Mouse (Mus musculus): ENCODE measurements around the gene Cd19. TPM values are rescaled to one million over a fixed set of nuclear protein-coding genes. Genes with fewer than 3 reads are reported as not detected.
"Not testable (repeated sequence)": the region's sequence is repeated elsewhere in the genome, so short reads cannot be mapped to it uniquely, and the experiment has no call there.

Cd19 gene
- polyA plus RNA-seq, 1 experiment from 2014 or later, result 0.36 TPM

GRCm38 (mm10) chr7:126411061-126411460, 3.6 kb downstream of the Cd19 start:
- Histone ChIP-seq H3K9me3 (no peaks in the 10 kb centered on the region), H3K36me3 (no peaks in the 10 kb centered on the region), H3K9ac (no peak overlapping the region), H3K27me3 (replicated peaks) (peaks cover 5% of the 10 kb centered on the region; the same call in 1 of the 2 replicates), H3K27ac (no peak overlapping the region), H3K4me3 (replicated peaks) (no peak overlapping the region), H3K4me1 (no peaks in the 10 kb centered on the region), H3K4me2 (no peak overlapping the region)
- WGBS, result 86% methylated on average over 4 of the region's 4 CpGs
- no peak for ATAC-seq (ENCODE audit: insufficient read depth, low FRiP score, low read depth)

GRCm38 (mm10) chr7:126408686-126409085, 6.0 kb downstream of the Cd19 start:
- Histone ChIP-seq H3K4me1 (no peaks in the 10 kb centered on the region), H3K27me3 (replicated peaks) (peaks cover 5% of the 10 kb centered on the region; the same call in 1 of the 2 replicates), H3K9ac (no peak overlapping the region), H3K36me3 (no peaks in the 10 kb centered on the region), H3K27ac (no peak overlapping the region), H3K4me3 (replicated peaks) (no peak overlapping the region), H3K9me3 (no peaks in the 10 kb centered on the region), H3K4me2 (no peak overlapping the region)
- WGBS, result 71% methylated on average over 2 of the region's 2 CpGs
- no peak for ATAC-seq (ENCODE audit: insufficient read depth, low FRiP score, low read depth)

- not testable (repeated sequence) for H3K27ac ChIP-seq; H3K9me3 ChIP-seq; H3K4me3 ChIP-seq (replicated peaks); ATAC-seq (ENCODE audit: insufficient read depth, low FRiP score, low read depth); H3K27me3 ChIP-seq (replicated peaks); H3K4me2 ChIP-seq; H3K36me3 ChIP-seq; H3K9ac ChIP-seq; H3K4me1 ChIP-seq
- 78% methylated on average over 8 of the region's 8 CpGs for WGBS
These were observed 12.2 kb downstream of the Cd19 start for GRCm38 (mm10) chr7:126402518-126402917.

GRCm38 (mm10) chr7:126399548-126399947, 15.1 kb downstream of the Cd19 start:
- no peak overlapping the region for H3K4me2 ChIP-seq
- H3K4me3 ChIP-seq (replicated peaks), result no peak overlapping the region
- no peaks in the 10 kb centered on the region for H3K36me3 ChIP-seq
- no peak for ATAC-seq (ENCODE audit: insufficient read depth, low FRiP score, low read depth)
- H3K27ac ChIP-seq, result no peak overlapping the region
- 0 out of 2 replicates have a peak, but pooled peaks cover 2% of the 10 kb centered on the region for H3K4me1 ChIP-seq
- no peak overlapping the region for H3K9ac ChIP-seq
- H3K27me3 ChIP-seq (replicated peaks), result no peaks in the 10 kb centered on the region
- 5% methylated on average over 5 of the region's 5 CpGs for WGBS
- H3K9me3 ChIP-seq, result no peaks in the 10 kb centered on the region

GRCm38 (mm10) chr7:126397822-126398221, 16.9 kb downstream of the Cd19 start:
- Histone ChIP-seq H3K4me3 (replicated peaks) (no peak overlapping the region), H3K27ac (no peak overlapping the region), H3K4me2 (no peak overlapping the region), H3K36me3 (no peaks in the 10 kb centered on the region; the same call in 1 of the 2 replicates), H3K4me1 (0 out of 2 replicates have a peak, but pooled peaks cover 2% of the 10 kb centered on the region), H3K9me3 (no peaks in the 10 kb centered on the region), H3K9ac (no peak overlapping the region), H3K27me3 (replicated peaks) (no peaks in the 10 kb centered on the region)
- ATAC-seq (ENCODE audit: insufficient read depth, low FRiP score, low read depth), result no peak
- WGBS, result 90% methylated on average over 4 of the region's 4 CpGs

GRCm38 (mm10) chr7:126397221-126397620, 17.5 kb downstream of the Cd19 start:
- peak overlapping the region; percentile 23 for H3K4me2 ChIP-seq
- H3K4me3 ChIP-seq (replicated peaks), result no peak overlapping the region
- no peaks in the 10 kb centered on the region for H3K9me3 ChIP-seq
- H3K9ac ChIP-seq, result no peak overlapping the region
- H3K4me1 ChIP-seq, result 0 out of 2 replicates have a peak, but pooled peaks cover 2% of the 10 kb centered on the region
- 47% methylated on average over 6 of the region's 6 CpGs for WGBS
- no peaks in the 10 kb centered on the region; the same call in 1 of the 2 replicates for H3K36me3 ChIP-seq
- no peaks in the 10 kb centered on the region for H3K27me3 ChIP-seq (replicated peaks)
- H3K27ac ChIP-seq, result no peak overlapping the region
- ATAC-seq (ENCODE audit: insufficient read depth, low FRiP score, low read depth), result no peak

- Histone ChIP-seq H3K4me2 (peak within 1 kb of the TSS; percentile 91), H3K4me1 (0 out of 2 replicates have a peak, but pooled peaks cover 2% of the 10 kb centered on the region), H3K36me3 (no peaks in the 10 kb centered on the region; the same call in 1 of the 2 replicates), H3K4me3 (replicated peaks) (peak within 1 kb of the TSS; percentile 97), H3K9me3 (no peaks in the 10 kb centered on the region), H3K27me3 (replicated peaks) (no peaks in the 10 kb centered on the region), H3K27ac (peak within 1 kb of the TSS; percentile 57; the same call in 1 of the 2 replicates), H3K9ac (peak within 1 kb of the TSS; percentile 66)
- WGBS, result under 1% methylated on average over 59 of the region's 59 CpGs
- peak; percentile 100 for ATAC-seq (ENCODE audit: insufficient read depth, low FRiP score, low read depth)
These were observed 18.2 kb downstream of the Cd19 start, which contains the start of gene Nfatc2ip for GRCm38 (mm10) chr7:126396298-126397119. Gene Nfatc2ip (minus strand): TSS chr7:126396737.

- H3K4me2 ChIP-seq; H3K9ac ChIP-seq; H3K27ac ChIP-seq; H3K27me3 ChIP-seq (replicated peaks); ATAC-seq (ENCODE audit: insufficient read depth, low FRiP score, low read depth); H3K4me1 ChIP-seq; H3K9me3 ChIP-seq; H3K4me3 ChIP-seq (replicated peaks): not testable (repeated sequence)
- peaks cover 15% of the 10 kb centered on the region for H3K36me3 ChIP-seq
- 83% methylated on average over 7 of the region's 7 CpGs for WGBS
These were observed 22.4 kb downstream of the Cd19 start for GRCm38 (mm10) chr7:126392086-126392884.

GRCm38 (mm10) chr7:126388185-126388584, 26.5 kb downstream of the Cd19 start:
- no peaks in the 10 kb centered on the region for H3K4me1 ChIP-seq
- H3K9ac ChIP-seq, result no peak overlapping the region
- H3K9me3 ChIP-seq, result no peaks in the 10 kb centered on the region
- H3K4me3 ChIP-seq (replicated peaks), result no peak overlapping the region
- H3K36me3 ChIP-seq, result peaks cover 31% of the 10 kb centered on the region
- no peak overlapping the region for H3K27ac ChIP-seq
- ATAC-seq (ENCODE audit: insufficient read depth, low FRiP score, low read depth), result no peak
- H3K27me3 ChIP-seq (replicated peaks), result no peaks in the 10 kb centered on the region
- WGBS, result 100% methylated on average over 1 of the region's 1 CpGs
- no peak overlapping the region for H3K4me2 ChIP-seq

- H3K36me3 ChIP-seq, result peaks cover 18% of the 10 kb centered on the region
- no peak overlapping the region for H3K27ac ChIP-seq
- no peaks in the 10 kb centered on the region for H3K27me3 ChIP-seq (replicated peaks)
- H3K4me3 ChIP-seq (replicated peaks), result no peak overlapping the region
- ATAC-seq (ENCODE audit: insufficient read depth, low FRiP score, low read depth), result no peak
- 86% methylated on average over 5 of the region's 5 CpGs for WGBS
- H3K4me2 ChIP-seq, result no peak overlapping the region
- no peaks in the 10 kb centered on the region for H3K4me1 ChIP-seq
- no peak overlapping the region for H3K9ac ChIP-seq
- no peaks in the 10 kb centered on the region for H3K9me3 ChIP-seq
These were observed 31.1 kb downstream of the Cd19 start for GRCm38 (mm10) chr7:126383565-126383964.

GRCm38 (mm10) chr7:126377278-126378158, 37.2 kb downstream of the Cd19 start, which contains the start of gene Spns1:
Gene Spns1 (minus strand): TSS chr7:126377450.
- Histone ChIP-seq H3K4me3 (replicated peaks) (peak within 1 kb of the TSS; percentile 88), H3K4me1 (peaks cover 11% of the 10 kb centered on the region), H3K4me2 (peak within 1 kb of the TSS; percentile 95), H3K9me3 (no peaks in the 10 kb centered on the region), H3K9ac (peak within 1 kb of the TSS; percentile 69), H3K27me3 (replicated peaks) (no peaks in the 10 kb centered on the region), H3K36me3 (peaks cover 5% of the 10 kb centered on the region; the same call in 1 of the 2 replicates), H3K27ac (peak within 1 kb of the TSS; percentile 55)
- WGBS, result under 1% methylated on average over 33 of the region's 33 CpGs
- ATAC-seq (ENCODE audit: insufficient read depth, low FRiP score, low read depth), result peak; percentile 97

All from stomach, embryonic 15.5 days (tissue).